Mouse (Mus musculus) midbrain, embryonic 15.5 days (tissue): Measurements from ENCODE around the gene Psmd3. TPM values are rescaled to one million over a fixed set of nuclear protein-coding genes. Genes with fewer than 3 reads are reported as not detected.
"Not testable (repeated sequence)": the region's sequence is repeated elsewhere in the genome, so short reads cannot be mapped to it uniquely, and the experiment has no call there.

Experiments used
- ATAC-seq: fragments of 200-750 bp; cut with Nextera tagmentation; replicated peaks from 2 replicates; pipeline ENCODE4 v1.8.0; 2017; ENCODE audit warnings: moderate TSS enrichment
- H3K27ac ChIP-seq: fragments of 300-500 bp; sonication (generic); 2 replicates; pipeline ENCODE4 v1.5.1; 2015; ENCODE audit warnings: mild to moderate bottlenecking, inconsistent platforms
- H3K27me3 ChIP-seq: fragments of 300-500 bp; sonication (generic); replicated peaks from 2 replicates; pipeline ENCODE4 v1.6.1; 2015; ENCODE audit warnings: inconsistent platforms
- H3K36me3 ChIP-seq: fragments of 300-500 bp; sonication (generic); replicated peaks from 2 replicates; pipeline ENCODE4 v1.6.1; 2015; ENCODE audit warnings: inconsistent platforms
- H3K4me1 ChIP-seq: fragments of 300-500 bp; sonication (generic); 2 replicates; pipeline ENCODE4 v1.6.1; 2015; ENCODE audit warnings: inconsistent platforms
- H3K4me2 ChIP-seq: fragments of 300-500 bp; sonication (generic); 2 replicates; pipeline ENCODE4 v1.6.1; 2015; ENCODE audit warnings: inconsistent platforms, mild to moderate bottlenecking, moderate library complexity
- H3K4me3 ChIP-seq: fragments of 300-500 bp; sonication (generic); 2 replicates; pipeline ENCODE4 v1.5.1; 2015; ENCODE audit warnings: mild to moderate bottlenecking, inconsistent platforms
- H3K9ac ChIP-seq: fragments of 300-500 bp; sonication (generic); 2 replicates; pipeline ENCODE4 v1.6.1; 2015; ENCODE audit warnings: mild to moderate bottlenecking, inconsistent platforms
- H3K9me3 ChIP-seq: fragments of 300-500 bp; sonication (generic); 2 replicates; pipeline ENCODE4 v1.6.1; 2016; ENCODE audit warnings: inconsistent platforms
- WGBS: fragments of 180-500 bp; shearing (Covaris S2); methylation state at CpG from one replicate; pipeline ENCODE4 v1.1.7; 2015; ENCODE audit warnings: mixed read lengths; 5-methylcytosine and 5-hydroxymethylcytosine counted together
- polyA plus RNA-seq: library from polyadenylated mRNA; unstranded; fragments of >200 nt; fragmentation: Nextera tagmentation; extraction: Ambion mirVana; gene quantifications from 2 replicates; pipeline ENCODE4 v1.2.1, GENCODE M21; 2015

Gene Psmd3
- polyA plus RNA-seq, 1 experiment from 2014 or later = 198 TPM

DNA sequence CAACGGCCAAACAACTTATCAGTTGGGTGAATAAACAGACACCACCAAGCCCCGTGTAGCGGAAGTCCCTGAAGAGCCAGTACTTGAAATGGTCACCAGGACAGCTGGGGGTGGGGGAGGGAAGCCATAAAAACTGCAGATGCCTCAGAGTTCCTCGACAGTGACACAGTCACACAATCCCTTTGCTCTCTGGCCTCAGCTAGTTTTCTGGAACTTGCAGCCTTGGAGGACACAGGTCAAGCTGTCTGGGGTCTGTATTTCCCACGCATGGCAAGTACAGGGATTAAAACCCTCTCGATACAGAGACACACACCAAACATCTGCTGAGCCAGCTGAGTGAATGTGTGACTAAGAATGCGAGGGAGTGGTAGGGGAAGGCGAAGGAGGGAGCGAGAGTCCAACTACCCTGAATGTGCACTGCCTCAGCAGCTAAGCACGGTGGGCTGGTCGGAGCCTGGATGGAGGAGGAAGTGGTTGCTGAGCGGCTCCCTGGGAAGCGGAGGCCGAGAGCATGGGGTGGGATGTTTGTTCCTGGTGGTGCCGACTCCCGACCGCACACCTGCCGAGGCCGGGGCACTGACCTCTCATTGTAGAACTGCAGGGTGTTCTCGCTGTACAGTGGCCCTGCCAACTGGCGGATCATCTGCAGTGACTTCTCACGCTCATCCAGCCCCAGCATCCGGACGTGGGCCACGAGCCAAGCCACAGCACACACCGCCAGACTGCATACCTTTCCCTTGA, 26.8 kb downstream of the Psmd3 start:
- H3K36me3 ChIP-seq = peaks cover 50% of the 10 kb centered on the region
- ATAC-seq = no peak
- no peak overlapping the region for H3K27ac ChIP-seq
- H3K4me3 ChIP-seq = no peak overlapping the region
- no peaks in the 10 kb centered on the region for H3K27me3 ChIP-seq
- no peaks in the 10 kb centered on the region for H3K9me3 ChIP-seq
- no peak overlapping the region for H3K4me2 ChIP-seq
- no peaks in the 10 kb centered on the region for H3K4me1 ChIP-seq
- no peak overlapping the region for H3K9ac ChIP-seq
- 88% methylated on average over 26 of the region's 26 CpGs for WGBS

DNA sequence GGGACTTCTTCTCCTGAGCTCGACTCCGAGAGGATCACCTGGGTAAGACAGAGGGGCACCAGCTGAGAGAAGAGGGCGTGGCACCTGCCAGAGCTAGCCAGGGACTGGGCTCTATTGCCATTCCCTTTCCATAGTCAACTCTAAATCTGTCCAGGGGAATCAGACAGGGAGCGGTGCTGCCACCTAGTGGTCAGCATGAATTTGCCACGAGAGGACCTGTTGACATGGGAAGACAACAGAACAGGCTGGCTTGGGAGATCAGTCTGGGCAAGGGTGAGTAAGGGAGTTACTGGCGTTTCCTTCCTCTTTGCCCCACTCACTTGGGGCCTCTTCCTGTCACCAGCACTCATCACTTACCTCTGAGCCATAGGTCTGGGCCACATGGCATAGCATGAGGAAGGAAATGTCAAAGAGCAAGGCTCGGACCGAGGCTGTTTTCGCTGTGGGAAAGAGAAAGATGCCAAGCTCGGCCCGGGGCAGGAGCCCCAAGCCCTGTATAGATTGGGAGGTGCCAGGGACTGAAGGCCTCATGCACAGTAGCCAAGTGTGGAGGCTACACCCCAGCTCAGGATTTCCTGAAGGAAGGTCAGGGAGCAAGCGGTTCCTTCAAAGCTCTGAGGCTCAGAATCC, 28.2 kb downstream of the Psmd3 start:
- Histone ChIP-seq H3K4me1 (no peaks in the 10 kb centered on the region), H3K27me3 (no peaks in the 10 kb centered on the region), H3K27ac (no peak overlapping the region), H3K4me3 (no peak overlapping the region), H3K9me3 (no peaks in the 10 kb centered on the region), H3K4me2 (no peak overlapping the region), H3K36me3 (peaks cover 46% of the 10 kb centered on the region), H3K9ac (no peak overlapping the region)
- peak; percentile 46; the same call in 1 of the 2 replicates for ATAC-seq
- whole genome bisulfite sequencing = 57% methylated on average over 12 of the region's 12 CpGs

DNA sequence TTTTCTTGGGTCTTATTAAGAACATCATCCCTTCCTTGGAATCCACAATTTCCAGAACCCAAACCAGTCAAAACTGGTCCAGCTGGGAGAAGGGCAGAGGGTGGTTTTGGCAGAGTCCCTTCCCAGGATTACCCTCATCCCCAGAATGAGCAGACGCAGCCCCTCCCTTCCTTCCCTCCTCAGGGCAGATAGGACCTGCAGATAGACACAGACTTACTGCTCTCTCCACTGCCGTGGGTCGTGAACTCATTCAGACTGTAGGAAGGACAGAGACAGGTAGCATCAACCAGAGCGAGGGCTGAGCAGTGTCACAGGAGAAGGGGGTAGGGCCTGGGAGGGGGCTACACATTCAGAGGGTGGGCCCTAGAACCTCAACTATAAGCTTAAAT, 28.7 kb downstream of the Psmd3 start:
- no peak overlapping the region for H3K27ac ChIP-seq
- no peak overlapping the region for H3K4me2 ChIP-seq
- H3K36me3 ChIP-seq = peaks cover 46% of the 10 kb centered on the region
- no peaks in the 10 kb centered on the region for H3K27me3 ChIP-seq
- H3K9ac ChIP-seq = no peak overlapping the region
- 82% methylated on average over 4 of the region's 4 CpGs for WGBS
- no peak for ATAC-seq
- H3K4me1 ChIP-seq = no peaks in the 10 kb centered on the region
- no peak overlapping the region for H3K4me3 ChIP-seq
- no peaks in the 10 kb centered on the region for H3K9me3 ChIP-seq

DNA sequence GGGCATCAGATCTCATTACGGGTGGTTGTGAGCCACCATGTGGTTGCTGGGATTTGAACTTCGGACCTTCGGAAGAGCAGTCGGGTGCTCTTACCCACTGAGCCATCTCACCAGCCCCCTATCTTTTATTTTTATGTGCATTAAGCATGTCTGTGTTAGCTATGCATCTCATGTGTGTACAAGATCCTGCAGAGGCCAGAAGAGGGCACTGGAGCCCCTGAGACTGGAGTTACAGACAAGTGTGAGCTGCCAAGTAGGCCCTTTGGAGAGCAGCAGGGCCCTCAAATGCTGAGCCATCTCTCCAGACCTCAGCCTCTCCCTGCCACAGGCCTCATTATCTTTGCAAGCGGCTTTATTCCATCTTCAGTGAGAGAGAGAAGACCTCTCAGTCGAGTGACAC, 29.7 kb downstream of the Psmd3 start:
- H3K27me3 ChIP-seq, H3K9me3 ChIP-seq, H3K4me1 ChIP-seq, H3K27ac ChIP-seq, H3K4me2 ChIP-seq, ATAC-seq, H3K4me3 ChIP-seq, H3K9ac ChIP-seq: not testable (repeated sequence)
- WGBS = 83% methylated on average over 6 of the region's 6 CpGs
- peaks cover 44% of the 10 kb centered on the region for H3K36me3 ChIP-seq

DNA sequence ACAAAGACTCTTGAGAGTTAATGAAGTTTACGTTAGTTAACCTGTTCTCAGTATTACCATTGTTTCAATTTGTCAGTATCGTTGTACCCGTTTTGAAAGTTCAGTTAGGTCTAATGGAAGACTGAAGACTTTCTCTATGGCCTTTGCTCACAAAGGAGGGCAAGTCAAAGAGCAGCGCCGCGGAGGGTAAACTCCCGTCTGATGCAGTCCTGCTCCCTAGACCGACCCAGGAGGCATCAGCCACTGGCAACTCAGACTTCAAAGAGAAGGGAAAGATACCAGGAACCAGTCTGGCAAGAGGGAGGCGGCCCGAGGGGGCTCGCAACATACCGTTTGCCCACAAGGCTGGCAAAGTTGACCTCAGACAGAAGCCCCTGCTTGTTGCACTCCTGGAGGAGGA, 31.3 kb downstream of the Psmd3 start:
- WGBS = 88% methylated on average over 12 of the region's 12 CpGs
- Histone ChIP-seq H3K27me3 (no peaks in the 10 kb centered on the region), H3K9ac (no peak overlapping the region), H3K27ac (no peak overlapping the region), H3K4me2 (no peak overlapping the region), H3K4me1 (peaks cover 7% of the 10 kb centered on the region; the same call in 1 of the 2 replicates), H3K36me3 (peaks cover 41% of the 10 kb centered on the region), H3K4me3 (no peak overlapping the region), H3K9me3 (no peaks in the 10 kb centered on the region)
- no peak for ATAC-seq

DNA sequence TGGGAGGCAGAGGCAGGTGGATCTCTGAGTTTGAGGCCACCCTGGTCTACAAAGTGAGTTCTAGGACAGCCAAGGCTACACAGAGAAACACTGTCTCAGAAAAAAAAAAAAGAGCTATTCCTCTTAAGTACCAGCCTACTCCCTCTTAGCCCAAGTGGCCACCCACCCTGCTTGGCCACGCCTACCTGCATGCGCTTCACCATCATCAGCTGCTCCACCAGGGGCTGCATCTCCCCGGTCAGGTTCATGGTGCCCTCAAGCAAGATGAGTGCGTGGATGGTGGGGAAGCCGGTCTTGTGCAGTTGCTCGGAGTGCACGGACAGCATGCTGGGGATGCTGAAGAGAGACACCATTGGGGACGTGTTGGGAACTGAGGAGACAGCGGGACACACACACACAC, 33.6 kb downstream of the Psmd3 start:
- H3K36me3 ChIP-seq = peaks cover 35% of the 10 kb centered on the region; the same call in 1 of the 2 replicates
- H3K9me3 ChIP-seq = no peaks in the 10 kb centered on the region
- ATAC-seq = no peak
- peaks cover 7% of the 10 kb centered on the region; the same call in 1 of the 2 replicates for H3K4me1 ChIP-seq
- H3K27me3 ChIP-seq = no peaks in the 10 kb centered on the region
- H3K27ac ChIP-seq = no peak overlapping the region
- 95% methylated on average over 9 of the region's 9 CpGs for WGBS
- H3K4me2 ChIP-seq = no peak overlapping the region
- no peak overlapping the region for H3K9ac ChIP-seq
- H3K4me3 ChIP-seq = no peak overlapping the region

DNA sequence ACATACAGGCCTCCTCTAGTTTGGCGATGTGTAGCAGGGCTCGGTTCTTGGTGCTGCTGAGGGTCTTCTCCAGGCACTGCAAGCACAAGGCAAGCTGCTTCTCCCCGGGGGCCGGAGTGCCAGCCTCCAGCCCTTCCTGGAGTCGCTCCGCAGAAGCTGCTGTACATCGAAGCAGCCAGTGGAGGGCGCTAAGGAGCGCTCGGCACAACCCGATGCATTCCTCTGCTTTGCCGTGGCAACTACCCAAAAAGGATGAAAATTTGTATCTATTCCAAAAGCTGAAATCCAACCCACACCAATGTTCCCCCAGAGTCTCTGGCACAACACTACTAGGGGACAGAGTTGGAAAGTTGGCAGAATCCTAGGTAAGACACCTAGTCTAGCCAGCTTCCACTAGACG, 35.5 kb downstream of the Psmd3 start:
- H3K4me2 ChIP-seq = no peak overlapping the region
- H3K4me3 ChIP-seq = no peak overlapping the region
- no peak overlapping the region for H3K9ac ChIP-seq
- no peaks in the 10 kb centered on the region for H3K27me3 ChIP-seq
- H3K9me3 ChIP-seq = no peaks in the 10 kb centered on the region
- H3K4me1 ChIP-seq = peaks cover 7% of the 10 kb centered on the region; the same call in 1 of the 2 replicates
- H3K27ac ChIP-seq = no peak overlapping the region
- WGBS = 22% methylated on average over 13 of the region's 13 CpGs
- peaks cover 28% of the 10 kb centered on the region; the same call in 1 of the 2 replicates for H3K36me3 ChIP-seq
- ATAC-seq = no peak

DNA sequence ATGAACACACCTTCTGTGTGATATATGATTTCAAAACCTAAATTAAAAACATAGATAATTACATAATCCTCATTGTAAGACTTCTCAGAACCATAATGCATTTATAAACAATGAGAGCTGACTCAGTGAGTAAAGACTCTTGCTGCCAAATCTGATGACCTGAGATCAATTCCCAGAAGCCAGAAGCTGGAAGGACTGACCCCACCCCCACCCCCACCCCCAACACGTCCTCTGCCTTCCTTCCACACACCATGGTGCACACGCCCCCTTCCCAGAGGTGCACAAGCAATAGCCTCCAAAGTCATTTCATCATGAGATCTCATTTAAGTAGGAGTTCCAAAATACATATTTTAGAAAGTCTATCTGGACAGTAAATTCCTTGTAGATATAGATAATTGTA, 38.4 kb downstream of the Psmd3 start:
- Histone ChIP-seq H3K4me1 (peaks cover 7% of the 10 kb centered on the region; the same call in 1 of the 2 replicates), H3K27ac (no peak overlapping the region), H3K4me3 (no peak overlapping the region), H3K27me3 (no peaks in the 10 kb centered on the region), H3K36me3 (peaks cover 13% of the 10 kb centered on the region; the same call in 1 of the 2 replicates), H3K4me2 (no peak overlapping the region), H3K9me3 (no peaks in the 10 kb centered on the region), H3K9ac (no peak overlapping the region)
- ATAC-seq = no peak
- WGBS = 73% methylated on average over 2 of the region's 2 CpGs

DNA sequence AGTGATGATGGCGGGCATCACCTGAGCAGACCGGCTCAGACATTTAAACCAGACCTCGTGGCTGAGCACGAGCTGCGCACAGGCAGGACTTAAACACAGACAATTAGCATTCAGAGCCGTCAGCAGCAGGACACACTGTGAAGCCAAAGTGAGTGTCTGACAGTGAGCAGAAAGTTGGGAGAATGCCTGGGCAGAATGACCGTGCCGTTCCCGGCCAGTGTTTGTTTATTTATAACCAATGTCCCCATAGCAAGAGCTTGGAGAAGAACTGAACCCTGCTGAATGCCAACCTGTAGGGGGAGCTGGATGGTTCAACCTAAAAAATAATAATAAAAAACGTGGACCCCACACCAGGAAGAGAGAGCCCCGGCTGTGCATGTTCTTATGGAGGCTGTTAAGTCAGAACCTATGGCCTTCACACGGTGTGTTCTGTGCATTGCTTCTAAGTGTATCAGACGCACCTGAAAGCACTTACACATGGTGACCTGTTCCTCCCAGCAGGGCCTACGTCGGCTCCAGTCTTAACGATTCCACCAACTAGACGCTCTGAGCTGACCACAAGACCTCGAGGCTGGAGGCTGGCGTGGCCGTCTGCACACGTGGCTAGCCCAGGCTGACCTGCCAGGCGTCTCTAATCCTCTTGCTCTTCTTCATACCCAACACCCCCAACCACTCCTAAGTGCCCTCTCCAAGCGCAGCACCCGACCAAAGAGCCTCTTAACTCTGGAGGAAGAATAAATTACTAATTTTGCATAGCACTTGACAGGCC, 39.3 kb downstream of the Psmd3 start:
- H3K27ac ChIP-seq = no peak overlapping the region; the same call in 1 of the 2 replicates

DNA sequence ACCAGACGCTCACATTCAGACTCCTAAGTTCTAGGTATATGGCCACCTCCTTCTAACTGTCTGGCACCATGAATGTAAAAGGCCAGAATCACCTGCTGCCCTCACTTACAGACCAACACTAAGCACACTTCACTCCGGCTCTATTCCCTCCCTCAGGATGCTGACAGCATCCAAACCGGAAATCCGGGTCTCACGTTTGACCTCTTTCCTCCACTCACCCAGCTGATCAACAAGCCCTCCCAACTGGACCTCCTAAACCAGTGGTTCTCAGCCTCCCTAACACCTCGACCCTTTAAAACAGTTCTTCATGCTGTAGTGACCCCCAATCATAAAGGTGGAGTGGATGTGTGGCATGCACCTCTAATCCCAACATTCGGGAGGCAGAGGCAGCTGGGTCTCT, 40.7 kb downstream of the Psmd3 start:
- no peak overlapping the region for H3K4me3 ChIP-seq
- H3K4me2 ChIP-seq = no peak overlapping the region
- H3K27ac ChIP-seq = no peak overlapping the region
- H3K36me3 ChIP-seq = peaks cover 4% of the 10 kb centered on the region; the same call in 1 of the 2 replicates
- no peak overlapping the region for H3K9ac ChIP-seq
- no peak for ATAC-seq
- H3K4me1 ChIP-seq = peaks cover 7% of the 10 kb centered on the region
- WGBS = 86% methylated on average over 7 of the region's 7 CpGs
- H3K27me3 ChIP-seq = no peaks in the 10 kb centered on the region
- no peaks in the 10 kb centered on the region for H3K9me3 ChIP-seq

More for the DNA sequence above, 39.3 kb downstream of the Psmd3 start:
- Histone ChIP-seq H3K4me3 (no peak overlapping the region), H3K9ac (no peak overlapping the region), H3K36me3 (peaks cover 10% of the 10 kb centered on the region; the same call in 1 of the 2 replicates), H3K4me1 (peaks cover 7% of the 10 kb centered on the region; the same call in 1 of the 2 replicates), H3K27me3 (no peaks in the 10 kb centered on the region), H3K4me2 (no peak overlapping the region), H3K9me3 (no peaks in the 10 kb centered on the region)
- ATAC-seq = no peak
- 71% methylated on average over 24 of the region's 24 CpGs for WGBS

DNA sequence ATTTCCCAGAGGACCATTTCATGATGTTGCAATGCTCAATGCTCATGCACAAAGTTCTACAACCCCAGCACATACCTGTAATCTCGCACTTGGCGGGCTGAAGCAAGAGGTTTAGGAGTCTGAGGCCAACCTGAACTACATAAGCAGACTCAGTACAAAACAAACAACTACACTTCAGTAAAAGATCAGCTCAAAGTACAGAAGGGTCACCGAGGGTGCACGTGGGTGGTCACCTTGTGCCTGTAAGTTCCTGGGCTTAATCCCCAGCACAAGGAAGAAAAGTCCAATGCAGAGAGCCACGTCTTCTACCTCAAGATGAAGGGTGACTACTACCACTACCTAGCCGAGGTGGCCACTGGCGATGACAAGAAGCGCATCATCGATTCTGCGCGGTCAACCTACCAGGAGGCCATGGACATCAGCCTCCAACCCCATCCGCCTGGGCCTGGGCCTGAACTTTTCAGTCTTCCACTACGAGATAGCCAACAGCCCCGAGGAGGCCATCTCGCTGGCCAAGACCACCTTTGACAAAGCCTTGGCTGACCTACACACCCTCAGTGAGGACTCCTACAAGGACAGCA, 43.7 kb downstream of the Psmd3 start:
- Histone ChIP-seq H3K9me3 (no peaks in the 10 kb centered on the region), H3K27me3 (no peaks in the 10 kb centered on the region), H3K36me3 (peaks cover 4% of the 10 kb centered on the region; the same call in 1 of the 2 replicates), H3K27ac (no peak overlapping the region), H3K4me2 (no peak overlapping the region), H3K9ac (no peak overlapping the region), H3K4me3 (no peak overlapping the region), H3K4me1 (peaks cover 16% of the 10 kb centered on the region)
- WGBS = 96% methylated on average over 15 of the region's 15 CpGs
- ATAC-seq = no peak

DNA sequence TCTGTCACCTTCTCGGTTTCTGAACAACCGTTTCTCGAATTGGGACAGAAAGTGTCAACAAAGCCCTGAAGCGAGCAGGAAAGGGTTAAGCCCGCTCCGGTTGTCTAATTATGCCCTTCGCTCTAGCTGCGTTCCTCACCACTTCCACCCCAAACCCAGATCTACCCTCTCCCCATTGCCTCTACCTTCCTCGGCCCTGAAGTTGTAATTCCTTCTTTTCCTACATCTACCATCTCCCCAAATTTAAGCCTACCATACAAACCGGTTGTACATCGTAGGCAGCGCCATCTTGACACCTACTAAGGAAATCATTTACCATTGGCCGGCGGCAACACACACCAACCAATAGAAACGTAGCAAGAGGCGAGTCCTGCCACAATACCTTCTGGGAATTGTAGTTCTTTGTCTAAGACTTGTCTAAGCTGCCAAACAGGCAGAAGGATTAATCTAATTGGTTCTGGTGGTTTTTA, 46.8 kb downstream of the Psmd3 start, which contains the start of gene Med24:
Gene Med24 (minus strand): TSS at position 317 of the 470 bp plus-strand sequence.
- peak; percentile 95 for ATAC-seq
- WGBS = under 1% methylated on average over 16 of the region's 16 CpGs
- Histone ChIP-seq H3K9me3 (no peaks in the 10 kb centered on the region), H3K27ac (peak within 1 kb of the TSS; percentile 86), H3K36me3 (peaks cover 4% of the 10 kb centered on the region; the same call in 1 of the 2 replicates), H3K4me3 (peak within 1 kb of the TSS; percentile 67), H3K27me3 (no peaks in the 10 kb centered on the region), H3K9ac (peak within 1 kb of the TSS; percentile 64), H3K4me1 (peaks cover 21% of the 10 kb centered on the region), H3K4me2 (peak within 1 kb of the TSS; percentile 69)
